Mouse (Mus musculus) regulatory T cell (primary cell): Measurements from ENCODE around the gene Stk38.
"Not testable (repeated sequence)": the region's sequence is repeated elsewhere in the genome, so short reads cannot be mapped to it uniquely, and the experiment has no call there.

Experiments used
- in situ Hi-C: fragments of 300-600 bp; cut with MboI, MseI; formaldehyde crosslinking; loops from one replicate; pipeline ENCODE4 v1.15.1; 2025; ENCODE audit warnings: high pct_unique_total_duplicates

Stk38 gene

GRCm38 (mm10) chr17:29014235-29014634 lies 6.4 kb upstream of the Stk38 start:
- in situ Hi-C loops, result no loop called here

GRCm38 (mm10) chr17:29009181-29009580 lies 1.4 kb upstream of the Stk38 start:
- in situ Hi-C loops, result no loop called here

GRCm38 (mm10) chr17:29008326-29008650 lies 493 bp upstream of the Stk38 start:
- in situ Hi-C loops, result no loop called here

- in situ Hi-C loops, result no loop called here
Measured at GRCm38 (mm10) chr17:29007243-29007640, 553 bp downstream of the Stk38 start.

GRCm38 (mm10) chr17:29006812-29007211 lies 983 bp downstream of the Stk38 start:
- in situ Hi-C loops, result no loop called here

- in situ Hi-C loops, result no loop called here
Measured at GRCm38 (mm10) chr17:29005002-29005401, 2.8 kb downstream of the Stk38 start.

GRCm38 (mm10) chr17:29003740-29004139 lies 4.1 kb downstream of the Stk38 start:
- in situ Hi-C loops, result no loop called here

- in situ Hi-C loops, result no loop called here
Measured at GRCm38 (mm10) chr17:29000465-29000864, 7.3 kb downstream of the Stk38 start.

- in situ Hi-C loops, result no loop called here
Measured at GRCm38 (mm10) chr17:28994615-28995014, 13.2 kb downstream of the Stk38 start.

- in situ Hi-C loops, result not testable (repeated sequence)
Measured at GRCm38 (mm10) chr17:28993004-28993403, 14.8 kb downstream of the Stk38 start.

- in situ Hi-C loops, result no loop called here
Measured at GRCm38 (mm10) chr17:28992105-28992504, 15.7 kb downstream of the Stk38 start.

GRCm38 (mm10) chr17:28991286-28991685 lies 16.5 kb downstream of the Stk38 start:
- in situ Hi-C loops, result no loop called here

GRCm38 (mm10) chr17:28990060-28990459 lies 17.7 kb downstream of the Stk38 start:
- in situ Hi-C loops, result no loop called here

- in situ Hi-C loops, result no loop called here
Measured at GRCm38 (mm10) chr17:28988996-28989395, 18.8 kb downstream of the Stk38 start.

GRCm38 (mm10) chr17:28988291-28988690 lies 19.5 kb downstream of the Stk38 start:
- in situ Hi-C loops, result no loop called here

GRCm38 (mm10) chr17:28987713-28988112 lies 20.1 kb downstream of the Stk38 start:
- in situ Hi-C loops, result no loop called here

GRCm38 (mm10) chr17:28986833-28987232 lies 21.0 kb downstream of the Stk38 start:
- in situ Hi-C loops, result no loop called here

- in situ Hi-C loops, result no loop called here
Measured at GRCm38 (mm10) chr17:28984724-28985420, 22.9 kb downstream of the Stk38 start.

GRCm38 (mm10) chr17:28982591-28982990 lies 25.2 kb downstream of the Stk38 start:
- in situ Hi-C loops, result no loop called here

GRCm38 (mm10) chr17:28981081-28981480 lies 26.7 kb downstream of the Stk38 start:
- in situ Hi-C loops, result no loop called here

GRCm38 (mm10) chr17:28979091-28979490 lies 28.7 kb downstream of the Stk38 start:
- in situ Hi-C loops, result no loop called here

GRCm38 (mm10) chr17:28970122-28970521 lies 37.7 kb downstream of the Stk38 start:
- in situ Hi-C loops, result no loop called here

GRCm38 (mm10) chr17:28967021-28967610 lies 40.7 kb downstream of the Stk38 start:
- in situ Hi-C loops, result no loop called here

GRCm38 (mm10) chr17:28961596-28961995 lies 46.2 kb downstream of the Stk38 start:
- in situ Hi-C loops, result no loop called here
